Mouse (Mus musculus): ENCODE results near the gene Tex37. TPM values are rescaled to one million over a fixed set of nuclear protein-coding genes. Genes with fewer than 3 reads are reported as not detected.

Gene Tex37
- not detected in 2 replicates for polyA plus RNA-seq (2021; fragmentation: Nextera tagmentation)
- long read RNA-seq, experiment 1: 0 reads
- long read RNA-seq, experiment 2: 0 reads

GRCm38 (mm10) chr6:70918827-70919226, at the start of gene Tex37:
Gene Tex37, minus strand, starts transcription at chr6:70918927.

DNA sequence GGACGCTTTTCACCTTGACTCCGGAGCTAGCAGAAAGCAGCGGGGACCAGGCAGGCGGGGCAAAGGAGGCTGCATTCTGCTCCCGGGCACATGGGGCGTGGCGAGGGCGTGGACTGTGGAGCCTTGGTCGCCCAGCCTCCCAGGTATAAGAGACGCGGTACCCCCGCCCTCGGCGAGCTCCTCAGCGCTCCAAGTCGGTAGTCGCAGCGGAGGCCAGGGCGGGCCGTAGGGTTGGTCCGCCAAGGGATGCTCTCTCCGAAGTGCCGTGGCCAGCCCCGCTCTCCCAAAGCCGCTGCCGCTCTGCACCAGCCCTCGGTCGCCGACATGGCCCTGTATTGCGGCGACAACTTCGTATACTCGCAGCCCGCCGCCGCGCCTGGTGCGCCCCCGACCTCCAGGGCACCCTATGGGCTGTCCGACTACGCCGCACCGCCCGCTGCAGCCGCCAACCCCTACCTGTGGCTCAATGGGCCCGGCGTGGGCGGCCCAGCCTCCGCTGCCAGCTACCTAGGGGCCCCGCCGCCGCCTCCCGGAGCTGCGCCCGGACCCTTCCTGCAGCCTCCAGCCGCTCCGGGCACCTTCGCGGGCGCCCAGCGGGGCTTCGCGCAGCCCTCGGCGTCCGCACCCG, 37.7 kb upstream of the Tex37 start, which contains the start of gene Foxi3:
Gene Foxi3, plus strand, starts transcription at position 247 of the 628 bp plus-strand sequence.

Other genes with a start within 250 kb of the Tex37 start
- gene Rpia, start 126.7 kb downstream of the Tex37 start, polyA plus RNA-seq (2021; fragmentation: Nextera tagmentation): 0.56 and 0.74 TPM in 2 replicates
- gene Eif2ak3, start 74.4 kb downstream of the Tex37 start, polyA plus RNA-seq (2021; fragmentation: Nextera tagmentation): 3.0 and 3.3 TPM in 2 replicates
- not detected in 2 replicates for gene Foxi3, start 37.6 kb upstream of the Tex37 start, polyA plus RNA-seq (2021; fragmentation: Nextera tagmentation)
- 3.3 and 4.1 TPM in 2 replicates for gene Thnsl2, start 225.5 kb upstream of the Tex37 start, polyA plus RNA-seq (2021; fragmentation: Nextera tagmentation)

All from layer of hippocampus, adult 6 months (tissue).